Mouse (Mus musculus): ENCODE results near the gene Pdxk. TPM values are rescaled to one million over a fixed set of nuclear protein-coding genes. Genes with fewer than 3 reads are reported as not detected.

Pdxk gene
- total RNA-seq, 2 experiments from 2014 or later = 25.8 to 35.9 TPM

Small RNA genes within 50 kb of the gene (microRNA-seq; reads per million reads assigned to microRNA genes)
- 0 reads per million in 2 experiments for gene Mir6410 (ENCODE audit: borderline number of aligned reads in 2 of 2)
- gene Mir6907 (ENCODE audit: borderline number of aligned reads in 2 of 2) = 0.61 to 0.95 reads per million in 2 experiments
- 0 to 1.8 reads per million in 2 experiments for gene Mir6908 (ENCODE audit: borderline number of aligned reads in 2 of 2)

Other genes starting within 250 kb of the Pdxk start
- 10 to 100 TPM; 44.2 to 53.2 TPM for gene Trappc10, start 220.3 kb downstream of the Pdxk start, total RNA-seq (2021)
- 100 to 1,000 TPM; 289 to 343 TPM for gene Agpat3, start 112.5 kb downstream of the Pdxk start, total RNA-seq (2021)
- gene Rrp1, start 51.9 kb downstream of the Pdxk start, total RNA-seq (2021) = 100 to 1,000 TPM; 255 to 265 TPM
- 100 to 1,000 TPM; 317 to 349 TPM for gene Cstb, start 39.3 kb downstream of the Pdxk start, total RNA-seq (2021)
- not detected for gene Olfr1358, start 52.5 kb upstream of the Pdxk start, total RNA-seq (2021)
- 10 to 100 TPM; 46.4 to 47.0 TPM for gene Ilvbl, start 109.4 kb upstream of the Pdxk start, total RNA-seq (2021)
- gene Syde1, start 127.0 kb upstream of the Pdxk start, total RNA-seq (2021) = 10 to 100 TPM; 25.2 to 32.3 TPM
- gene Olfr1357, start 153.1 kb upstream of the Pdxk start, total RNA-seq (2021) = not detected

All from adrenal gland, adult 18-20 months (tissue).